Mouse (Mus musculus) embryonic fibroblast, embryonic 13.5 days (primary cell): ENCODE results near the gene Ankrd31.
A peak's percentile ranks its signal among the peaks of the same experiment; 100 is the strongest.

Experiments
- CTCF ChIP-seq: IDR thresholded peaks from 2 replicates; pipeline ENCODE4 v1.5.1; 2011; ENCODE audit warnings: mild to moderate bottlenecking, control low read depth, low read length, moderate library complexity, borderline replicate concordance; ENCODE audit not compliant: insufficient read depth
- POLR2A ChIP-seq: IDR thresholded peaks from 2 replicates; pipeline ENCODE4 v1.6.1; 2011; ENCODE audit warnings: low read depth, mild to moderate bottlenecking, control low read depth, low read length, moderate library complexity

DNA sequence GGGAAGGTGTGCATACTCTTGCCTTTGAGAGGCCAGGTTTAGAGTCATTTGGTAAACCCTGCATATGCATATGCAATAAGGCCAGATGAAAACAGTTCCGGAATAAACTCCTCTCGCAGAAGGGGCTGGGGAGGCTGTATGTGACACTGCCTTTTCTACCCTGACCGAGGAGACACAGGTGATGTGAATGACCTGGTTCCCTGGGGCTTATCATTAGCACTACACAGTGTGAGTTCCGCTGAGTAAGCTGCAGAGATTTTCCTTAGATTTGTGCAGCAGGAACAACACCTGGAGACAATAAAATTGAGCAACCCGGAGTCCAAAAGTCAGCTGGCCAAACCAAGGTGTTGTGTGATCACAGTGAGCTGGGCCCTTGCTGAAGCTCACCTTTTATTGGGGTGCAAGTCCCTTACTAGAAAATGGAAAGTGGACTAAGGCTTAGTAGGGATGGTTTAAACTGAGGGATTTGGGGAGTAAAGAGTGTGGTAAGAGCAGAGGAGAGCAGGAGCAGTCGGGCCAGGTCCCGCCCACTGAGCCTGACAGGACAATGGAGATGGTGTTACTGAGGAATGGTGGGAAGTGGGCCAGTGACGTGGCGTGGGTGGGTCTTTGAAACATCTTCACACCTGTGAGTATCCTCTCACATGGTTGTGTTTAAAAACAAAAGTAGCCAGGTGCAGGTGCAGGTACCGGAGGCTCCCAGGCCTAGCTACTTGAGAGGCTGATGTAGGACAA is 178.1 kb downstream of the Ankrd31 start:
- TF ChIP-seq CTCF (no peak), POLR2A (peak; percentile 19; the same call in 1 of the 2 replicates)
